Mouse (Mus musculus): ENCODE data around the gene Tmem86a. TPM values are rescaled to one million over a fixed set of nuclear protein-coding genes. Genes with fewer than 3 reads are reported as not detected.

The Tmem86a gene
- total and polyA plus RNA-seq, 3 experiments = 0.30 to 2.0 (median 0.82) TPM

DNA sequence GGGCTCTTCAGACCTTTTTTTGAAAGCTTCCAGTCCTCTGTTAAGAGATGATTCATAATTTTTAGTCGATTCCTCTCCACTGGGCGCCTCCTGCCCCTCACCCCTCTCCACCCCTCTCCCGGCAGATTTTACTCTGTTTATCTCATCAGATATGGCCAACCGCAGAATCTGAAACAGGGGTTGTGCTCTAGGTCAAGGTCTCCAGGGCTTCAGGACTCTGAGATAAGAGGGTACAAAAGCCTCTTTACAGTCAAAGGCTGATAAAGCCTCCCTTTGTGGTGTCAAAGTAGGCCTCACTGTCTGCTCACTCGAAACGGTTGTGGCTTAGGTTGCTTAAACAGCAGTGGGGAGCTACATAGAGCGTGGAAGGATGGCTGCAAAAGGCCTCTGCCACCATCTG lies 8.9 kb downstream of the Tmem86a start:
- DNase-seq (ENCODE audit: extremely low read depth) = peak; percentile 39
- TF ChIP-seq ZKSCAN1 (IDR thresholded peaks at IDR 0.05; ENCODE audit: borderline replicate concordance, low read depth, low read length) = no peak
- TF ChIP-seq ETS1 (conservative IDR thresholded peaks at IDR 0.05; ENCODE audit: low read depth, low read length) = 0 out of 2 replicates have a peak, but pooled peaks have one; percentile 6
- Histone ChIP-seq H3K4me2 (ENCODE audit: insufficient read depth, low read depth, poor library complexity, severe bottlenecking) (no peak overlapping the region), H3K9me3 (replicated peaks; ENCODE audit: low read length) (no peaks in the 10 kb centered on the region), H3K4me3 (replicated peaks in 1 of 3; ENCODE audit: low read depth in 2 of 3, low read length in 2 of 3, poor library complexity in 1 of 3) (no peak overlapping the region), H3K4me1 (ENCODE audit: control insufficient read depth in 1 of 2, insufficient read depth in 2 of 2) (peaks cover 7 to 21% of the 10 kb centered on the region in 2 experiments), H3K9ac (ENCODE audit: insufficient read depth, low read depth) (no peak overlapping the region), H3K27me3 (replicated peaks) (no peaks in the 10 kb centered on the region), H3K27ac (ENCODE audit: insufficient read depth, low read depth) (no peak overlapping the region), H3K36me3 (replicated peaks in 1 of 2; ENCODE audit: control insufficient read depth in 1 of 2, insufficient read depth in 1 of 2, low read length in 1 of 2) (no peaks in the 10 kb centered on the region), H3K79me2 (replicated peaks; ENCODE audit: control insufficient read depth, extremely low read depth, insufficient read depth, poor library complexity, severe bottlenecking) (no peaks in the 10 kb centered on the region)
- in situ Hi-C loops (cut with MboI; ENCODE audit: low pct_ligation_motif_present, low pct_unique_long_range_greater_than_20kb, low sequenced_read_pairs) (no loop called here), dilution Hi-C loops (cut with MboI; ENCODE audit: extremely low pct_ligation_motif_present, extremely low pct_unique_long_range_greater_than_20kb, low sequenced_read_pairs) (no loop called here)

DNA sequence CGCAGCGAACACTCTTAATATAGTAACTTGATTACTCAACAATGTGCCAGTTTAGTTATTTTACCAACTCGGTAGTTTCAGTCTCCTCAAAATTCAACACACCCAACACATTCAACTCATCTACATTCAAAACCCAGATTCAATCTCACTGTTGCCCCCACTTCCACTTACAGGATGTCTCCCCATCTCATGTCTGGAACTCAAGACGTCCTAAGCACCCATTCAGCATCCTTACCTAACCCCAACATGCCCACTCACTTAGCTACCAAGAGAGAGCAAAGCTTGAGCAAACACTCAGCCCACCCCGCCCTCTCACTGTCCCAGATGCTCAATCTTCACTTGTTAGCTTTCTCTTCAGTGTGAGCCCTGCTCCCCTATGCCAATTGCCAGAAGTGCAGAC lies 11.2 kb downstream of the Tmem86a start:
- Histone ChIP-seq H3K9me3 (replicated peaks; ENCODE audit: low read length) (no peaks in the 10 kb centered on the region), H3K27ac (ENCODE audit: insufficient read depth, low read depth) (no peak overlapping the region), H3K36me3 (replicated peaks in 1 of 2; ENCODE audit: control insufficient read depth in 1 of 2, insufficient read depth in 1 of 2, low read length in 1 of 2) (no peaks in the 10 kb centered on the region), H3K4me3 (replicated peaks in 1 of 3; ENCODE audit: low read depth in 2 of 3, low read length in 2 of 3, poor library complexity in 1 of 3) (no peak overlapping the region), H3K4me1 (ENCODE audit: control insufficient read depth in 1 of 2, insufficient read depth in 2 of 2) (peaks cover 3 to 14% of the 10 kb centered on the region in 2 experiments; a peak in 3 of 4 replicates), H3K27me3 (replicated peaks) (peaks cover 2% of the 10 kb centered on the region), H3K9ac (ENCODE audit: insufficient read depth, low read depth) (no peak overlapping the region), H3K4me2 (ENCODE audit: insufficient read depth, low read depth, poor library complexity, severe bottlenecking) (no peak overlapping the region), H3K79me2 (replicated peaks; ENCODE audit: control insufficient read depth, extremely low read depth, insufficient read depth, poor library complexity, severe bottlenecking) (no peaks in the 10 kb centered on the region)
- TF ChIP-seq CHD2 (IDR thresholded peaks at IDR 0.05; ENCODE audit: low read length) (no peak), GABPA (IDR thresholded peaks at IDR 0.05; ENCODE audit: insufficient replicate concordance, low read depth, low read length) (no peak), POLR2AphosphoS2 (IDR thresholded peaks at IDR 0.05; ENCODE audit: low read depth, low read length) (no peak), ZKSCAN1 (IDR thresholded peaks at IDR 0.05; ENCODE audit: borderline replicate concordance, low read depth, low read length) (no peak), UBTF (IDR thresholded peaks at IDR 0.05; ENCODE audit: low read depth, low read length) (no peak), KAT2A (IDR thresholded peaks at IDR 0.05; ENCODE audit: insufficient replicate concordance, low read length) (no peak), MAFK (IDR thresholded peaks at IDR 0.05; ENCODE audit: insufficient replicate concordance, low read length) (no peak), TCF12 (IDR thresholded peaks at IDR 0.05; ENCODE audit: low read depth, low read length) (no peak), ZMIZ1 (IDR thresholded peaks at IDR 0.05; ENCODE audit: low read depth, low read length) (no peak), BHLHE40 (IDR thresholded peaks at IDR 0.05; ENCODE audit: low read depth, low read length) (no peak), USF1 (IDR thresholded peaks at IDR 0.05; ENCODE audit: low read depth, low read length) (no peak), CTCF (conservative IDR thresholded peaks at IDR 0.05 in 1 of 2, IDR thresholded peaks at IDR 0.05 in 1 of 2; ENCODE audit: low read depth in 2 of 2, low read length in 2 of 2) (no peak), MXI1 (IDR thresholded peaks at IDR 0.05; ENCODE audit: low read depth, low read length) (no peak), EP300 (IDR thresholded peaks at IDR 0.05; ENCODE audit: low read length) (no peak), USF2 (conservative IDR thresholded peaks at IDR 0.05; ENCODE audit: low read depth, low read length) (no peak), MEF2A (IDR thresholded peaks at IDR 0.05; ENCODE audit: borderline replicate concordance, low read depth, low read length) (no peak), IRF4 (IDR thresholded peaks at IDR 0.05; ENCODE audit: low read depth, low read length) (no peak), ETS1 (conservative IDR thresholded peaks at IDR 0.05; ENCODE audit: low read depth, low read length) (no peak), ELF1 (IDR thresholded peaks at IDR 0.05; ENCODE audit: low read depth, low read length) (no peak), ZC3H11A (IDR thresholded peaks at IDR 0.05; ENCODE audit: low read depth, low read length) (no peak)
- in situ Hi-C loops (cut with MboI; ENCODE audit: low pct_ligation_motif_present, low pct_unique_long_range_greater_than_20kb, low sequenced_read_pairs) (no loop called here), dilution Hi-C loops (cut with MboI; ENCODE audit: extremely low pct_ligation_motif_present, extremely low pct_unique_long_range_greater_than_20kb, low sequenced_read_pairs) (no loop called here)
- no peak for DNase-seq (ENCODE audit: extremely low read depth)

Measured in CH12.LX (cell line).